Mouse (Mus musculus) liver, adult 2 months (tissue): ENCODE results near the gene Smim5.

Experiments
- CTCF ChIP-seq: fragments of 200-500 bp; IDR thresholded peaks from 2 replicates; pipeline ENCODE4 v1.5.1; 2011; ENCODE audit warnings: low read depth, low read length, control low read depth
- POLR2A ChIP-seq: fragments of 200-500 bp; IDR thresholded peaks from 2 replicates; pipeline ENCODE4 v1.6.1; 2011; ENCODE audit warnings: low read length, control low read depth; ENCODE audit not compliant: insufficient read depth; ENCODE audit errors: extremely low read depth

- TF ChIP-seq CTCF (no peak), POLR2A (no peak)
Observed at GRCm38 (mm10) chr11:115899486-115900266, at the start of gene Smim5.
